Mouse (Mus musculus) olfactory bulb, adult 2 months (tissue): ENCODE measurements around the gene Cxcl10.

Source experiments
- CTCF ChIP-seq: fragments of 200-500 bp; IDR thresholded peaks from 2 replicates; pipeline ENCODE4 v1.5.1; 2012; ENCODE audit warnings: low read depth, mild to moderate bottlenecking, low read length, moderate library complexity; ENCODE audit not compliant: insufficient read depth
- POLR2A ChIP-seq: fragments of 200-500 bp; IDR thresholded peaks from 2 replicates; pipeline ENCODE4 v1.6.1; 2012; ENCODE audit warnings: mild to moderate bottlenecking, low read depth, low read length, moderate library complexity; ENCODE audit not compliant: insufficient read depth

- TF ChIP-seq POLR2A (no peak), CTCF (no peak)
Measured at GRCm38 (mm10) chr5:92323264-92323663, 25.4 kb downstream of the Cxcl10 start.
